Mouse (Mus musculus) testis, adult 2 months (tissue): ENCODE measurements around the gene Pars2.

Source experiments
- CTCF ChIP-seq: fragments of 200-500 bp; IDR thresholded peaks from 2 replicates; pipeline ENCODE4 v1.5.1; 2012; ENCODE audit warnings: low read depth, mild to moderate bottlenecking, inconsistent platforms, low read length, moderate library complexity; ENCODE audit not compliant: control insufficient read depth, insufficient read depth, insufficient replicate concordance
- POLR2A ChIP-seq: fragments of 200-500 bp; IDR thresholded peaks from 2 replicates; pipeline ENCODE4 v1.6.1; 2012; ENCODE audit warnings: low read depth, mild to moderate bottlenecking, inconsistent platforms, low read length, moderate library complexity; ENCODE audit not compliant: control insufficient read depth

- TF ChIP-seq POLR2A (no peak), CTCF (no peak)
Observed at GRCm38 (mm10) chr4:106676749-106677148, 25.9 kb downstream of the Pars2 start.
